Mouse (Mus musculus) liver (tissue): ENCODE measurements at regions not wholly inside any gene's neighbourhood (a gene's known extent, or its start where the extent isn't known, plus 50 kb on each side); places are given as distances from the start of the nearest gene placed in this dataset.

Source experiments
- DNase-seq: peaks from one replicate; pipeline ENCODE4 v3.0.0-alpha.2; 2020; ENCODE audit warnings: mixed read lengths

DNA sequence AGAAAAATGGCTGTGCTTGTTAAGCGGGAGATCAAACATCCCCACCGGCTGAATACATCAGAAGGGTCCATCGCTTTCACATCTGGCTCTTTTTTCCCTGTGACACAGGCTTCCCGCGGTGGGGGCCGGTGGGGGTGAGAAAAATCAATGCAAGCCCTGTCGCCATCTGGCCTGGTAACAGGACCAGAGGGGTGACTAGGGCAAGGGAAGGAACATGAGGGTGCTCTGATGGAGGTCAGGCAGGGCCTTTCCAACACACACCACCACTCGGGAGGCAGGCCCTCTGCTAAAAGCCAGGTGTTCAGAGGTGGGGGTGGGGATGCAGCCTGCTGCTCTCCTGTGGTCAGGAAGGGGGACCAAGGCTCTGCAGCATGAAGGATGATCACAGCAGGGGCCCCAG, 107.5 kb upstream of the Syt13 start:
- DNase-seq: no peak

DNA sequence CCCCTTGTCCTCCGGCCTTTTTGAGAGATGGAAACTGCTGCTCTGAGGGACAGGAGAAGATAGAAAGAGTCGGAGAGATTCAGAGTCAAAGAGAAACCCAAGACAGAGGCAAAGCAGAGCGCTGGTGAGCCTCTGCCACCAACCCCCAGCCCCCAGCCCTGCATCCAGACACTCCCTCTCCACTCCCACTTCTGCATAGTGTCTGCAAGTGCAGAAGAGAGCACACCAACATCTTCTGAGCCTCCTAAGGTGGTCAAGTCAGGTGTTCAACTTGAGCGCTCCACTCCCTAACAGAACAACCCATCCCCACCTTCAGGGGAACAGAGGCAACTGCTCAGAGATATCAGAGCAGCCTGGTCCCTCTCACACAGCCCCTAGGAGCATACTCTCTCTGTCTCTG, 106.8 kb upstream of the Syt13 start:
- DNase-seq: no peak

DNA sequence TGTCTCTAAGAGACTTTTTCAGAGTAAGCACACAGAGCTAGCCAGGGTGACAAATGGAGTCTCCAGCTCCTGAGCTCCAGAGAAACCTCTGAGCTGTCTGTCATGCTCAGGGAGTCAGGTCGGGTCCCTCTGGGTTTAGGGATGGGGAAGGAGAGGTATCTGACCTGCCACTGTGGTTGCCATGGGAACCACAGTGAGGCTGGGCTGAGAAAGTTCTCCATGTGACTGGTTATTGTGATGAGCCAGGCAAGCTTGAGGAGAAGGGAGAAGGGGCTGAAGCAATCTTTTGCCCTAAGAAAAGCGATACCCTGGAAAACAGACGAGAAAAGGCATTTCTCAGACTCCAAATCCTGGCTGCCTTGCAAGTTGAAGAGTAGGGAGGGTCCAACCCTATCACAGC, 105.7 kb upstream of the Syt13 start:
- DNase-seq: no peak

DNA sequence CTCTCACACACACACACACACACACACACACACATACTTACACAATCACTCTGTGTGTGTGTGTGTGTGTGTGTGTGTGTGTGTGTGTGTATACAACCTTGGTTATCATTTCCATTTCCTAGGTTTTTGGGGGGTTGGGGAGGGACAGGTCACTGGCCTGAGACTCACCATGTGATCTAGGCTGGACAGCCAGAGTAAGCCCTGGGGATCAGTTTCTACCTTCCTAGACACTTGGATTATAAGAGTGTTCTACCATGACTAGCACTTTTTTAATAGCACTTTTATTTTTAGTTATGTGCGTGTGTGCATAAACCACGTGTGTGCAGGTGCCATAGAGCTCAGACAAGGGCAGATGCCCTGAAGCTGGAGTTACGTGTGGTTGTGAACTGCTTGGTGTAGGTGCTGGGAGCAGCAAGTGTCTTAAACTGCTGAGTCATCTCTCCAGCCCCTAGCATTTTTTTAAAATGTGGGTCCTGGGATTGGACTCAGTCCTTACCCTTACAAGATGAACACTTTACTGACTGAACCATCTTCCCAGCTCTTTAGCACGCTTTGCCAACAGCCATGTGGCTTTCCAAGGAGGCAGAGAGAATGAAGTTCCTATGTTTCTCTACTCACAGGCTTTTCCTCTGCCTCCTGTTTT, 105.1 kb upstream of the Syt13 start:
- no peak for DNase-seq

DNA sequence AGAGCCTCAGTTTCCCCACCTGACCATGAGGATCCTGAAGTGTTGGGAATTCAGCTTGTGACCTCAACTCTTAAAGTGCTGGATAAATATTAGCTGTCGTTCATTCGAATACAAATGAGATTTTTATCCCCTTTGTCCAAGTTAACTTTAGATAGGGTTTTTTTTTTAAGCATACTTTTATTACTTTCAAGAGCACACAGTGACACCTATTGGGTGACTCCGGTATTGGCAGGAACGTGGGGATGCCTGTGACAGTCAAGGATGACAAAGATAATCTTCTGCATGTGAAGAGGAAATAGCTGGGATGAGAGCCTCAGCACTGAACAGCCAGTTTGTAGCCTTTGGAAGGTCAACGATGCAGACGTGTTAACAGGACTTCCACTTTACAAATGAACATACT, 103.9 kb upstream of the Syt13 start:
- DNase-seq: peak; percentile 44

DNA sequence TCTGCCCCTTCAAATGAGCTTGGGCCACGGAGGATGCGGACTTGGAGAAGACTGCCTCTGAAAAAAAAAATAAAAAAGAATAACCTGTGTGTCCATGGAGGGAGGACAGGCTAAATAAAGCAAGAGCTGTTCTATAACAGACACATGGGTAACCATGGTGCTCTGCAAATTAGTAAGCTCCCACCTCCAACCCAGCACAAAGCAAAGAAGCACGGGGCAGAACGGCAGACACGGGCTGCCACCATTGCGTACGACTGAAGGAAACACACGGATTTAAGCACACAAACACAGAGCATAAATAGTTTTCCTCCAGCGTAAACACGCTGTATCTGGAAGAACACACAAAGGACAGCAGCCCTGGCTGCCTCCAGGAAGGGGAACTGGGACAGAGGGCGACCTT, 101.9 kb upstream of the Syt13 start:
- no peak for DNase-seq

DNA sequence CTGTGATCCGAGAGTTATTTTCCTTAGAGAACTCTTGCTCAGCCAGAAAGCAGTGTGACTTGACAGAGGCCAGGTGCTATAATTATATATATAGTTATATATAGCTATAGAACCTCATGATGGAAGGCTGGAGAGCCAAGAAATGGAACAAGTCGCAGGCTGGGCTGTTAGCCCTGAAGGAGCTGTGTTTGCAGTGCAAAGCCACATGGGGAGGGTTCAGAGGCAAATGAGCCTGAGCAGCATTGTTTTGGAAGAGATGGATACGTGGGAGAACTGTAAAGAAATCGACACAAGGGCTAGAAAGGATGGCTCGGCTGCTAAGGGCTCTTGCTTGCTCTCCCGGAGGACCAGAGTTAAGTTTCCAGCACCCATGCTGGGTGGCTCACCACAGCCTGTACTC, 95.3 kb upstream of the Syt13 start:
- no peak for DNase-seq

DNA sequence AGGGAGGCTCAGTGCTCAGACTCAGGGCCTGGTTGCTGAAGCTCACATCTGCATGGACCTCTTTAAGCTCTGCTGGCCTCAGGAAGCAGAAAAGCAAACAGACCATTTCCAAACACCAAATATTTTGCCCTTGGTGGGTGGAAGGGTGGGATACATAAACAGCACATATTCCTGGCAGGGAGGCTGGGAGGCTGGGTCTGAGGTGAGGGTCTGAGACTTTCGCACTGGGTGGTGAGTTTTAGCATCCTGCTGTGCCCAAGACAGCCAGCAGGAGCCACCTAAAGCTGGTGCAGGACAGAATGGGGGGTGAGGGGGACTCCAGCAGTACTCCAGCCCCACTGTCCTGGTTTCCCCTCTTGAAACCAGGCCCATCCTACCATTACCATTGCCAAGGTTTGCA, 90.6 kb upstream of the Syt13 start:
- DNase-seq: no peak

DNA sequence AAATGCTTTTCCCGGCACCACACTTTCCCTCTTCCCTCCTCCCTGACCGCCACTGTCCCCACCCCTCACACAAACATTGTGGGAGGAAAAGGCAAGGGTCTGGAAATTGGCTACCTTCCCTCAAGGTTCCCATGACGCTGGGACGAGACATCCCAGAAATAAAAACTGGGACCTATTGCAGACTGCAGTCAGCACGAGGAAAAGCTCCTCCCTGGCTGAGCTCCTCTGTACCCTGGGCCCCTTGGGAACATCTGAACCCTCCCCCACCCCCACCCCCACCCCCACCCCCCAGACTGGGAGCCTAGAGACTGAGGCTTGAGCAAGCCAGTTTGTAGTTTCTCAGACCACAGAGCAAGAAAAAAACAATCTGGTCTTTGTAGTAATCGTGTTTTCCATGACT, 89.5 kb upstream of the Syt13 start:
- no peak for DNase-seq

DNA sequence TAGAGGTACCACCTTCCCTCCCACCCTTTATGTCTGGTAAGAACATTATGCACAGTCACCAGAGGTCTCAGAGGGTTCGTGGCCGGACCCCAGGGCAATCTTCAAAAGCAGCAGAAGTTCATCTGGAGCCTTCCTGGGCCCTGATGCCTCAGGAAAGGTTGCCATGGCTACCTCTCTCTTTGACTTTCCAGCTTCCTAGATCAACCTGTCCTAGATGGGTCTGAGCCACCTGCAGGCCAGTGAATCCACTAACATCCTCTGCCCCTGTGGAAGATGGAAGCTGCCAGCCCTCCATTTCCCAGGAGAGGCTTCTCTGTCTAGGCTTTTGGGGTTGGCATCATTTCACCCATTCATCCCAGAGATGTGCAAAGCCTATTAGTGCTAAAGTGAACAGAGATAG, 84.8 kb upstream of the Syt13 start:
- DNase-seq: no peak

DNA sequence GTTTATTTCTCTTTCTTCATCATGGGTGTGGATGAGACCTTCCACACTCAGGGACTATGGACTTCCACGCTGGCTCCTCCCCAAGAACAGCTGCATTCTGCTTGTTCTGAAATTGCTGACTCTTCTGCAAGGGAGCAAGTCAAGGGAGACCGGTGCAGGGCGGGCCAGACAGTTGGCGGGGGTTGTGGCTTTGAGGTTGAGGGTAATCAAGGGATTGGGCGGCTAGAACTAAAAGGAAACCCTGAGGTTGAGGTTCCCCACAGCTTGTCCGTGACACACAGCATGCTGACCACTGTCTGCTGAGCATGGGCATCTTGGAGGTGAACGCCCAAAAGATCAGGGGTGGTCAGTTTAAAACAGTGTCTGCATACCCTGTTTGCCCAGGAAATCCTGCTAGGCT, 83.1 kb upstream of the Syt13 start:
- DNase-seq: no peak

DNA sequence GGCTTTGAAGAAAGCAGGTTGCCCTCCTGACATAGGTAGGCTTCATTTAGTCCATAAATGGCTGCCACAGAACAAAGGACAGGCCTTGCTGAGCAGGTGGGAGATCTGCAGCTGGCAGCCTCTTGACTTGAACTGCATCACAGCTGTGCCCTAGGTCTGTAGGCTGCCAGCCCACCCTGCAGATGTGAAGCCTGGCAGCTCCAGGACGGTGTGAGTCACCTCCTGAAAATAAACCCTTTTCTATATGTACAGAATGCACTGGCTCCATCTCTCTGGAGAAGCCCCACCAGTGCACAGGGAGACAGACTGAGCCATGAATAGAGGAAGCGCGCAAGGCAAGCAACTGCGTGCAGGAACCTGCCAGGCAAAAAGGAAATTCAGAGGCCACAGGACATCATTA, 78.7 kb upstream of the Syt13 start:
- no peak for DNase-seq

DNA sequence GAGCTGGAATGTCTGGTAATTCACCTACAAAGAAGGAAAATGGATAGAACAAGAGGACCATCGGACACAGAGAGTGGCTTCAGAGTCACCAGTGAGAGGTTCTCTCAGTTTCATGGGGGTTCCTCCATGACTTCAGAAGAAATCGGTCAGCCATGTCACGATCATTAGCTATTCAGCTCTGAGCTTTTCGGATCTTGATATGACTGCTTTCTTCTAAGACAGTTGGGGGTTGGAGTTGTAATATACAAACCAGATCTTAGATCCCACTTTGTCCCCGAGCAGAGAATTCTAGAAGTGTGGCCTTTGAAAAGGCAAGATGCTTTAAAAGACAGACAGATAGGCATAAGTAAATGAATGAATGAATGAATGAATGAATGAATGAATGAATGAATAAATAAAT, 76.9 kb upstream of the Syt13 start:
- no peak for DNase-seq

DNA sequence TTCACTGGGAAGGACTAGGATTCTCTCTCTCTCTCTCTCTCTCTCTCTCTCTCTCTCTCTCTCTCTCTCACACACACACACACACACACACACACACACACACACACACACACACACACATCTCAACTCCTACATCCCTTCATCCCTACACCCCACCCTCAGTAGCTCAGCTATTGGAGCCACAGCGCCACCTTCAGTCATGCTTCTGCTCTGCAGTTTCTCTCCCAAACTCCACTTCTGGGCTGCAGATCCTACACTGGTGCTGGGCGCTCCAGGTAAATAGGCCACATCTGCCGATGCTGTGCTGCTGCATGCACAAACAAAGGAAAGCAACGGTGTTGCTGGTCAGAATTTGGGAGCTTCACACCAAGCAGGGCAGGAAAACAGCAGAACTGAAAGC, 74.9 kb upstream of the Syt13 start:
- peak; percentile 30 for DNase-seq

DNA sequence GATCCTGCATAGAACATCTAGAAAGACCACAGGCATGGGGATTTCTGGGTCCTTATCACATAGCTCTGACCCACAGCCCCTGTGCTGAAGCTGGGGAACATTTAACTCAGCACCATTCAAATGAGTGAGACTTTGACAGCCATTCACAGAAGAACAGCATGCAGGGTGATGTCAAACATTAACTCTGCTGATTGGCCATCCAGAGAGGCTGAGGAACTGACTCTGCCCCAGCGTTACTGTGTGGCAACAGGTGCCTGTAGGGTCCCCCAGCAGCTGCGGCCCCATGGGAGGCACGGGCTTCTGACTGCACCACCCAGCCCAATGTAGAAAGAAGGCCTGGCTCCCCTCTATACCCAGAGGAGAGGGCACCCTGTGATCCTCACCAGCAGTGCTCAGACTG, 73.3 kb upstream of the Syt13 start:
- DNase-seq: no peak

DNA sequence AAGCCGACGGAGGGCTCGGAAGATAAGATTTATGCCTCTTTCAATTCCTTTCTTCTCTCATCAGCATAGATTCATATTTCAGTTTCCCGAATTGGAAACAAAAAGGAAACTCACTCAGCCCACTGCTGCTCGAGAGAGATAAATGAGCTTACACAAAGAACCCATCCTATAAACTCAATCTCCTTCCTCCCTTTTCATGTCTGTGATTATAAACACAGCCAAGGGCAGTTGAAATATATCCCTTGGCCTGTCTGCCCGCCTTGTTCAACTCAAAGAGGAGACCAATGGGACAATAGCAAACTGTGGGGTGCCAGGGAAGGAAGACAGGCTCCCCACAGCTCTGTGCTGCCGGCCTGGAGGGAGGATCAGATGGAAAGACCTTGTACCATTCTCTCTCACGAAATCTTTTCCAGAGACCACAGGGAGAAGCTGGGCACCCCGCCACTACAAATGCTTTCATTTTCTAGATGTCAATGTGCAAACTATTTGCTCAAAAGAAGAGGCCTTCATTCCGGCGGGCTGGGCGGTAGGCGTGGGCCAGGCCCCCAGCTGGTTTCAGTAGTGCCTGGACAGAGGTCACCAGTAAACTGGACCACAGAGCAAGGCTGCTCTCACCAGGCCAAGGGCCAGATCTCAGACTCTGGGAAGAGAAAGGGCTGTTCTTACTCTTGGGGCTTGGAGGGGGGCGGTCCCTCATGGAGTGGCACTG, 69.7 kb upstream of the Syt13 start:
- DNase-seq: peak; percentile 5

DNA sequence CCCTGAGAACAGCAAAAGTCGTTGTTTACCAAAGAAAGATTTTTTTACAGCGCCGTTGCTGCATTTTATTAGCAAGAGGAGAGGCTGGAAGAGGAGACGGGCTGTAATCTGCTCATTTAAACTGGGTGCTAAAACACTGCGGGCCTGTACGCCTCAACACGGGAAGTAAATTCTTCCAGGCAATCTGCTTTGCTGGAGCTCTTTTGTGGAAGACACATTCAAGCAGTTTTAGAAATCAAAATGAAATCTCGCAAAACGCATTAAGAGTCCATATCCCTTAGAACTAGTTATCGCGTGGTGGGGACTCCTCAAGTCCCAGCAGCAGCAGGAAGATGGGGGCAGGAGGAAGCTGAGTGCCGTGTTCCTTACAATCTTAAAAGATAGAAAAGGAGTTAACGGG, 65.9 kb upstream of the Syt13 start:
- no peak for DNase-seq

DNA sequence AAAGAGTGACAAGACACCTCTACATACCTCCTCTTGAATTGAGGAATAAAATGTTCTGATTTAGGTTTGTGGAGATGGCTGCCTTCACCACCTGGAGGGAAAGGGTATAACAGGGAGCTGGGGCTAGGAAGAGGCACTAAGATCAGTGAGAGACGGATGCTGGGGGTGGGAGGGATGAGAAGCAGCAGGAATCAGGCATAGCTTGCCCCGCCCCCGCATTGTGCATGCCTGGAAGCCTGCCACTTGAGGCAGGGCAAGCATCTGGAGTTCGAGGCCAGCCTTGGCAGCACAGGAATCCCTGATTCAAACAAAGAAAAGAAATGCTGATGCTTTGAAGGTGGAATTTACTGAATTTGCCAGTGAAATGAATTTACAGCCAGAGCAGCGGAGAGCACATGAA, 63.6 kb upstream of the Syt13 start:
- peak; percentile 11 for DNase-seq

DNA sequence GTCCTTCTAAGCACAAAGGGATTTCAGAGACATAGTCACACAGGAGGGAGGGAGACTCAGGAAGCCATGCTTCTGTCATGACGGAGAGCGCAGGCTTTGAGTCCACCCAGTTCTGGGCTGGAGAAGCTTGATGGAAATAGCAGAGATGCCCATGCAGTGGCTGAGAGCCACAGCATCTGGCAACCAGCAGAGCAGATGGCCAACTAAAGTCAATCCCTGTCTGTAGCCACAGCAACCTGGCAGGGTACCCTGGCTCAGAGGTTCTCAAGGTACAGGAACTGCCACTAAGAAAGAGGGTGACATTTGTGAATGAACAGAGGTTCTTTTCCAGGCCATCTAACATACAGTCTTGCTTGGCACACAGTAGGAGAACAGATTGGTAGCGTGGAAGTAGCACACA, 61.7 kb upstream of the Syt13 start:
- DNase-seq: no peak

DNA sequence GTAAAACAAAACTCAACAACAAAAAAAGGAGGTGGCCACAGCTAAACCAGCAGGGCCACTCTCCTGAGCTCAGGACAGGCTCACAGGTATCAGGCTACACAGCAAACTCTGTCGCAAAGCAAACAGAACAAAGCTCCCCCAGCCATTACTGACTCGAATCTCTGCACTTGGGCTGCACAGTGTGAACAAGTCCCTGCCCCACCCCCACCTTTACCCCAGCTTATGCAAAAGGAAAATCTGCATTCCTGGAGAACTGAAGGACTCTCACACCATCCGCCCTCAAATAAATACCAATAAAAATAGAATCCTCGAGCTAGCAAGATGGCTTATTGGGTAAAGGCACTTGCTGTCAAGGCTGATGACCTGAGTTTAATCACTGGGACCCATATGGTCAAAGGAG, 60.6 kb upstream of the Syt13 start:
- DNase-seq: no peak

DNA sequence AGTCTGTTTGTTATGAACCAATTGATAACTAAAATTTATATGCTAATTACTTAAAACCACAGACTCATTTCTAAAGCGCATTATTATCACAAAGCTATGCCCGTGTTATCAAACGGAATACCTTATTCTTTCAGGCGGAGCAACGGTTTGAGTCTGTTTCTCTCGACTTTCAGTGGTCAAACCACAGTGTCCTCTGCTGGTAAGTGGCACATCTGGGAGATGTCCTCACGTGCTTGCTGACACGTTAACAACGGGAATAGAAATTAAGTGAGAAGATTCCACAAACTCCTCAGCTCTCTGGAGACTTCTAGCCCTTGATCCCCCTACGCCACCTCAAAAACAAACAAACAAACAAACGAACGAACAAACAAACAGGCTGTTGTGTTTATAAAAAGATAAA, 58.9 kb upstream of the Syt13 start:
- DNase-seq: no peak

DNA sequence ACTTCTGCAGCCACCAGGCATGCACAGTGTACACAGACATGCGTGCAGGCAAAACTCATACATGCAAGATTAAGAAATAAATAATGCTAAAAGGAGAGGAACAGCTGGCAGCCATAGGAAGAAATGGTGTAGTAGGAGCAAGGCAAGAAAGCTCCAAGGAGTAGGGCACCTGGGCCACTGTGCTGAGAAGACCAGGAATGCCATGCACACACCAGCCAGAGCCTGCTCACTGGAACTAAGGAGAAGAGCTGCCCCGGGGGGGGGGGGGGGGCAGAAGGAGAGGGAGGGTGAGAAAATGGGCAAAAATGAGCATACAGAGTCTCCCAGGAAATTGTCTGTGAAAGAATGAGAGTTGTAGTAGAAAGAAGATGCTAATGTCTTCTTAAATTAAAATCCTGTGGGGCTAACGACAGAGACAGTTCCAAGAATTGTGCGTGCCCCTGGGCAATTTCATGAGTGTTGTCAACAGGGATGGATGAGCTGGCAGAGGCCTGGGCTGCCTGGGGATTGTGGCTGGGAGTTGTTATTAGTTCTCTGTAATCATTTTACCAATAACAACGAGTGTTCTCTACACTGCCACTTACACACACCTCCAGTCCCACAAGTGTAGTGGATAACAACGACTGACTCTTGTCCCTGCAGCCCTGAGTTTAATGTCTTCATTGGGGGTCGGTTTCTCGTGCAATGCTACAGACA, 54.2 kb upstream of the Syt13 start:
- DNase-seq: no peak
